Mouse (Mus musculus) liver, adult (tissue): ENCODE results near the gene B4galnt4.
"Not testable (repeated sequence)": the region's sequence is repeated elsewhere in the genome, so short reads cannot be mapped to it uniquely, and the experiment has no call there.

ENCODE experiments used
- GATA4 ChIP-seq: IDR thresholded peaks from 2 replicates; pipeline ENCODE4 v1.6.1; 2014; ENCODE audit warnings: mild to moderate bottlenecking, low read length; ENCODE audit not compliant: insufficient replicate concordance

B4galnt4 gene

DNA sequence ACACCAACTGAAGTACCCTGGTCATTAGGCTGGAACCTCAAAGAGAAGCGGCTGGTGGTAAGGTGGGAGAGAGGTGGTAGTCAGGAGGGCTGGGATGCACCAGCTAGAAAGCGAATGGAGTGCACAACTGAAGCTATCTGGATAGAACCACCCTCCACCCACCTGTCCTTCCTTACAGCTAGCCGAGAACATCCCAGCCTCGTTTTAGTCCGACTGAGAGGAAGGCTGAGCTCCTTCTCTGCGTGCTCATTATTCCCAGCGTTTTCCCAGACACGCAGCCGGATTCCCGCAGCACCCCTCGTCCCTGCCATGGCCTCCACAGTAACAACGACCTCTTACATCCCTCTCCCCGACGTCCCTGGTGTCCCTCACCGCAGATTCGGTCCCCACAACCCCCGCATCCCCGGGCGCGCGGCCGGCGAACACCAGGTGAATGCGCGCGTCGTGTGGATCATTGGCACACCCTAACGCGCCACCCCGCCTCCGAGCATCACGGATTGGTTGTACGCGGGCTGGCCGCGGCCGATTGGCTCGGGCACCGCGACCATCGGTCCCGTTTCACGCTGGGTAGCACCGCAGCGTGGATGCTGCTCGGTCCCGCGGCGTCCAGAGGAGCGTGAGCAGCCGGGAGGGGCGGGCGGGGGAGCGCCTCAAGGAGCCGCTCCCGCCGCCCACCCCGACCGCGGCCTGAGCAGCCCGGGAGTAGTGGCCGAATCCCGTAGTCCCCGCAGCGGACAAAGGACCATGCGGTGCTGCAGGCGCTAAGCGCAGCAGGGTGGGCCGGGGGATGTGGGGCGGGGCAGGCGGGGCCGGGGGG lies at the start of gene B4galnt4:
Gene B4galnt4, plus strand, starts transcription at position 679 of the 817 bp plus-strand sequence.
- TF ChIP-seq GATA4, result no peak

DNA sequence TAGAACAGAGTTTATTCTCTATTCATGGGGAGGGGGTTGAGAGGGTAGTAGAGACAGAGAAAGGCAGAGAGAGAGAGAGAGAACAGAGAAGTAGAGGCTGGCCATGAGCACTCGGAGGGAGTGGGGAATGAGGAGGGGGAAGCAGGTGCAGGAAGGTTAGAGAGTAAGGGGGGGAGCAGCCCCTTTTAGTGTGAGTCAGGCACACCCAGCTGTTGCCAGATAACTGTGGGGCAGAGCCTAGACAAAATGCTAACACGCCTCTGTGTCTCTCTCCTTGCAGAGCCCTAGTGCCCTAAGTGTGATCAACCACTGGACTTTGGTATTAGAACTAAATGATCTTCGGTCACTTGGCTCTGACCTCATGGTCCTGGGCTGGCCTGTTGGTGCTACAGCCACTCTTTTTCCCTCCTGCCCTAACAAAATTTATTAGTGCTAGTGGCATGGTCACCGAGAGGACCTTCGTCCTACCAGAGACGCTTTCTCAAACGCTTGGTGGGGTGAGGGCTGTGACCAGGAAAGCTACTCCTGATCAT lies 49.6 kb upstream of the B4galnt4 start:
- TF ChIP-seq GATA4, result no peak

DNA sequence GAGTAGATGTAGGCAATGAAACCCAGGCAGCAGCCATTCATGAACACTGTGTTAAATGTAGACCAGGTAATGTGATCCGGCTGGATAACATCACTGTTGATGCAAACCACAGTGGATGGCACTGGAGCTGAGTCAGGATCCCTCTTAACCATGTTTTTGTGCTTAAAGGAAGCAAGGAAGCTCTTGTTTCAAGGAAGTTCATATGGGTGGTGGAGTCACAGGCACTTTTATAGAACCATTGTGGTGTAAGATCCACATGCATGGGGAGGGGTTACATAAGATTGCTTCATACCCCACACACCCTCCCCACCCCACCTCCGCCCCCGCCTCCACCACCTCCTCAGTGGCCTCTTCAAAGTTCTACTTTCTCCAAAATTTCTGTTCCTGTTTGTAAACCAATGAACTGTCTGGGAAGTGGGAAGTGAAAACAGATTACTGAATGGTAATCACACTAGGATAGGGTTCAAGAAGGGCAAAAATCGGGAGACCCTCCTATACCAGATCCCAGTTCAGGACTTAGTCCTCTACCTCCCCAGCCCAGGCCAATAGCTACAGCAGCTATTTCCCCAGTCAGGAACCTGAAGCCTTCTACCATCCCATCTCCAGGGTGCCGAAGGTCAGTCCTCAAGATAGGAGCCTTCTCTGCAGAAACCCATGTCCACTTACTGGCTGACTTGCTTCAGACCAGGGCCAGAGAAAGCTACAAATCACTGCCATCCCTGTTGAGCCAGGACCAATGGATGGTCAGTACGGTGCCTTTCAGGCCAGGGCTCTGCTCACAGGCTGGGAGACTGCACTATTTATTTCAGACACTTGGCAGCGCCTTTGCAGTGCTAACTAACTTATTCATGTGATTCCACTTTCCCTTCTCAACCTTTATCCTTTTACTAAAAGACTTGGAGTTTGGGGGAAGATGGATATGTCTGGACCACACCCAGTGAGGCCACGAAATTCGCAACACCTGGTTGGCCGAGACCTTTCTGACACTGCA lies 43.9 kb upstream of the B4galnt4 start:
- no peak for TF ChIP-seq GATA4

DNA sequence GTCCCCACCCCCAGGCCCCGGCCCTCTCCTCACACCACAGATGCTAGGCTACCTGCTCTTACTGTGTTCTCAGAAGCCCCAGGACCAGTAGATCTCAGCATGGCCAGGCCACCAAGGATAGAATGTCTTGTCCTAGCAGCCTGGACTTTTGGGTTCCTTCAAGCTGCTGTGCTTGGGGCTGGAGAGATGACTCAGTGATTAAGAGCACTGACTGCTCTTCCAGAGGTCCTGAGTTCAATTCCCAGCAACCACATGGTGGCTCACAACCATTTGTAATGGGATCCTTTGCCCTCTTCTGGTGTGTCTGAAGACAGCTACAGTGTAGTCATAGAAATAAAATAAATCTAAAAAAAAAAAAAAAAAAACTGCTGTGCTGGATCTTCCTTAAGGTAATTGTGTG lies 43.1 kb upstream of the B4galnt4 start, which contains the start of gene Ifitm6:
Gene Ifitm6, minus strand, starts transcription at position 101 of the 400 bp plus-strand sequence.
- not testable (repeated sequence) for TF ChIP-seq GATA4

DNA sequence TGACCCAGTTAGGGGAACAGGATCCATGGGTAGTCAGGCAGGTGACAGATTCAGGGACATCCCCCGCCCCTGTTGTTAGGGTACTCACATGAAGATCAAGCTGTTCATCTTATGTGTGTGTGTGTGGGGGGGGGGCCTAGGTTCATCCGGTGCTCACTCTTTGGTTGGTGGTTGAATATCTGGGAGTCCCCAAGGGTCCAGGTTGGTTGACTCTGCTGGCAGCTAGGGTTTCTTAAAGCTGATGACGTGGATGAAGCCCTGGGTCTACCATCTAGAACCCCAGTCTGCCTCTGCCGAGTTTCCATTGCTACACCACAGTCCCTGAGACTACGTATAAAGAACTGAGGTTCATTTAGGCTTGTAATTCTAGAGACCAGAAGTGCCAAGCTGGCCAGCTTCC lies 41.9 kb upstream of the B4galnt4 start:
- TF ChIP-seq GATA4, result no peak

DNA sequence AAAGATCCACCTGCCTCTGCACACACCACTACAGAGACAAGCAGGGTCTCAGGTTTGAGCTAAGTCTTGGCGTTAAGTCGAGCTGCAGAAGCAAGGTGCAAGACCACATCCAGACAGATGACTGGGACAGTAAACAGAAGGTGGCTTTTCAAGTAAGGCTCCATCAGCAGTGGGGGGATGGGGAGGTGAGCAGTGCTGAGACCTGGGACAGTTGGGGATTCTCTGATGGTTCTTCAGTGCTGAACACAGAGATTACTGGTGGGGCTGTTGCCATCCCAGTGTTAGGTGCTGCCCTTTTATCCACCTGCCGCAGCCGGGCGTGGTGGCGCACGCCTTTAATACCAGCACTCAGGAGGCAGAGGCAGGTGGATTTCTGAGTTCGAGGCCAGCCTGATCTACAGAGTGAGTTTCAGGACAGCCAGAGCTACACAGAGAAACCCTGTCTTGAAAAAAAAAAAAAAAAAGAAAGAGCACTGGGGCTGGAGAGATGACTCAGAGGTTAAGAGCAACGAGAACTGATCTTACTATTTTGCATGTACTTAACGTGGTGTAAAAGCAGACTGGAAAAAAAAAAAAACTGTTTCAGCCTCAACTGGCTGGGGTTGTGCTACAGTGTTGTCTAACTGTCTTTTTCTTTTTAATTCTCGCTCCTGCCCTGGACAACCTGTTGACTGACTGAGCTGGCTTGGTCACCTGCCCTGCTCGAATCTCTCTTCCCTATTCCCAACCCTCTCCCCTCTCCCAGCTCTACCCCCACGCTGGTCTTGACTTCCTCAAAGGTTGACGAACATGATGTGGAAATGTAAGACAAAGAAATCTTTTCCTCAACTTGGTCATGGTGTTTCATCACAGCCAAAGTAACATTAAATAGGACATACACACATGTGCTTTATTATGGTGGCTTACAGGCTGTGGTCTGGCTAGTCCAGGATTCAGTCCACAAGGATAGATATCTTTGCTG lies 39.1 kb upstream of the B4galnt4 start:
- no peak for TF ChIP-seq GATA4

DNA sequence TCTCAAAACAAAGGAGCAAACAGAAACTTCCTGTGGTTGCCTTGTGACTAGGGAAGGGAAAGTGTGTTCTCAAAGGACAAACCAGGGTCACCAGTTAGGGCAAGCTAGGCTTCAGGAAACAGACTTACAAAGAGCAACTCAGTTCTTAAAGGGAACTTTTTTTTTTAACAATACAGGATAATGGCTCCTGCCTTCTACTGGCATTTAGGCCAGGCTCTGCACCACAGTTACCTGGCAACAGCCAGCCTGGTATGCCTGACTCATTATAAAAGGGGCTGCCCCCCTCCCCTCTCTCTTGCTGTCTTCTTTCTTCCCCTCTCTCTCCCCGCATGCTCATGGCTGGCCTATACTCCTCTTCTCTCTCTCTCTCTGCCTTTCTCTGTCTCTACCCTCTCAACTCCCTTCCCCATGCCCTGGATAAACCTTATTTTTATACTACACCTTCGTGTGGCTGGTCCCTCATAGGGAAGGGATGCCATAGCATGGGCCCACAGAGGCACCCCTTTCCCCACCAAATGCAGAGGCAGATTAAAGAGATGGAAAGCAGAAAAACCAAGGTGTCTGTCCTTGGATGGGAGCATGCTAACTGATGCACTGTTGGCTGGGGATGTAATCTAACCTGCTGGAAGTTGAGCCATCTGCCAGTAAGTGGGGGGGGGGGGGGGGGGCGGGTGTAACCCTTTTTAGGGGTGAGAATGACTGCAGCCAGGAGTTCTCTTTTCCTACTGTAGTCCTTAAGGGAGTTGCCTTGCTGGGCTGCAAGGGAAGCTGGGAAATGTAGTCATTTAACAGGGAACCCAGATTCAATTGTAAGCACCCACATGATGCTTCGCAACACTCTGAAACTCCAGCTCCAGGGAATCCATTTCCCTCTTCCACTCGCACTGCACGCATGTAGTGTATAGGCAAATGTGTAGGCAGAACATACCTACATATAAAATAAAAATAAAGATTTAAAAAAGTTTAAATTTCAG lies 35.8 kb upstream of the B4galnt4 start:
- TF ChIP-seq GATA4, result no peak

DNA sequence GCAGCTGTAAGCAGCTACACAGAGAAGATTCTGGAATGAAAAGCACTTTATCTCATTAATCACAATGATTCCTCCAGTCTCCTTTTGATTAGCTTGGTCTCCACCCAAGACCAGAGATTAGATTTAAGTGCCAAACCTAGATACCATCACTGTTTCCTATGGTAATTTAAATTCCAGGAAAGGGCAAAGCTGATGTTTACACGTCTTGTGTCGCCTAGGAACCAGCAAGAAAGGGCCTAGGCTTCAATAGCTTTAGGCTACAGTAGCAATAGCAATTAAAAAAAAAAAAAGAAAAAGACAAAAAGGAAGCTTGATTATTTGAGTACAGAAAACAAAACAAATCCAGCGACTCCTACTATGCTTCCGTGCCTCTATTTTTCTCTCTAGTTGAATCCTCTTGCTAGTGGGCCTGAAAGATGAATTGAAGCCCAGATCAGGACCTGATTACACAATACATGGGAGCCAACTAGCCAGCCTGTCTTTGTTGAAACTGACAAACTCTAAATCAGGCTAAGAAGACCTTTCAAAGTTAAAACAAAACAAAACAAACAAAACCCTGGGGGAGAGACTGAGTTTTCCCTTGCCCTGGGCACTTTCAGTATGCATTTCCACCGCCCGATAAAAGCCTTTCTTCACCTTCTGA lies 34.7 kb upstream of the B4galnt4 start:
- TF ChIP-seq GATA4, result no peak

DNA sequence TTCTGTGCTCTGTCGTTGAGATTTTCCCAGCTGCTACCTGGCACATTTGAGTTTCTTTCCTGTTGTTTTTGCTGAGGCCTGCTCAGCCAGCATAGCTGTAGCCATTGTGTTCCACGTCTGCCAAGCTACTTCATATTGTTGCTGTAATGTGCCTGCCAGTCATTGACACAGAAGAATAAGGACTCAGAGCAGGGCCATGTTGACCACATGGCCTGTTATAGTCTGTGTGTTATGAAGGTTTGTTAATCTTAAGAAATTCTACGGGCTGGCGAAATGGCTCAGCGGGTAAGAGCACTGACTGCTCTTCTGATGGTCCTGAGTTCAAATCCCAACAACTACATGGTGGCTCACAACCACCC lies 34.2 kb upstream of the B4galnt4 start:
- no peak for TF ChIP-seq GATA4

DNA sequence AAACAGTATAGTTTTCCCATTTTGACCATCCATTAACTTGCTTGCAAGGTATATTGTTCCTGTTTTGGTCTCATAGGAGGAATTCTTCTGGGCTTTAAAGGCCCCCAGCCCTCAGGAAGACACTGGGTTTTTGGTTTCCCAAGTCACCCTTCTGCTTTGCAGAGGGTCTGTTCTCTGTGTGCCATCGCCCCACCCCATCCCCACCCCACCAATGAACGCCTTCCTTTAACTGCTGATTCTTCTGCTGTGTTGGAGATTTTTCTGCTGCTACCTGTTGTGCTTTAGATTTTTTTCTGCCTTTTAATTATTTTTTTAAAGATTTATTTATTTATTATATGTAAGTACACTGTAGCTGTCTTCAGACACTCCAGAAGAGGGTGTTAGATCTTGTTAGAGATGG lies 32.1 kb upstream of the B4galnt4 start, which contains the start of gene Gm17387:
Gene Gm17387, plus strand, starts transcription at position 301 of the 400 bp plus-strand sequence.
- TF ChIP-seq GATA4, result no peak

DNA sequence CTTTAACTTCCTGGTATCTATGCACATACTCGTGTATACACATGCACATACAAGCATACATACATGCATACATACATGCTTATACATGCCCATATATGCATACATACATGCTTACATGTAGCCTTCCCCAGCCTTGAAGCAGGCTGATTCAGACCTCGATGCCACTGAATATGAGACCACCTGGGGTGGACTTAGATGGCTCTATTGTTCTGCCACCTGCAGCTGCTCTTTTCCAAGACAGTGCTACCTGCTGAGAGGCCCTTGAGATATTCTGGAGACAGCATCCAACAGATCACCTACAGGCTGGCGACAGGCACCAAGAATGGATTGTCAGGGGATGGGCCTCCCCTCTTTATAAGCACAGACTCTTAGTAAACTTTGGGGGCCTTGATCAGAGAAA lies 30.5 kb upstream of the B4galnt4 start:
- no peak for TF ChIP-seq GATA4

DNA sequence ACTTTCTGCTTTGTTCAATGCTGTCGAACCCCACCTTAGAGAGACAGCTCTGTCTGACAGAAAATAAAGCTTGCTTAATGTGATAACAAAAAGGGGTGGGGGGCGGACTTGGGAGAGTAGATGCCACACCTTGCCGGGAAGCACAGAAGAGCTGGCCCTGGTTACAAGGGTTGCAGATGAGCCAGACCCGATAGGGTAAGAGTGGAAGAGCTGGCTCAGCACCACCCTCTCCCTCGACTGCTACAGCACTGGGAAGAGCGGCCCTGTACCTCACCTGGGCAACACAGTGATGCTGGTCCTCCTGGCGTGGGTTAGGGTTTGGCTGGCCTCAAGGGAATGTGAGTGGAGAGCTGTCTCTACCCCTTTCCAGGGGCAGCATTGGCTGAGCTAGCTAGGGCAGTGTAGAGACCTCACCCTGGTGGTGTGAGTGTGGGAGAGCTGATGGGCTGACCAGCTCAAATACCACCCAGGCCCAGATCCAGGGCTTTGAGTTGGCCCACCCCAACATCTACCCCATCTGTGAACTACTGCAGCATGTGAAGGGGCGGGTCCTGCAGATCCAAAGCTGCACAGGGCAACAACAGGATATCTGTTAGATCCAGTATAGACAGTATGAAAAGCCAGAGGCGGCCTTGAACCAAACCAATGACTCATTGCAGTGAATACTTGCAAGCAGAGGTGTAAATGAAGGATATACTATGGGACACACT lies 28.3 kb upstream of the B4galnt4 start:
- no peak for TF ChIP-seq GATA4
